Mouse (Mus musculus) midbrain, embryonic 13.5 days (tissue): ENCODE data around the gene Chtop. TPM values are rescaled to one million over a fixed set of nuclear protein-coding genes. Genes with fewer than 3 reads are reported as not detected.

Experiments
- ATAC-seq: fragments of 200-750 bp; cut with Nextera tagmentation; 2 replicates; pipeline ENCODE4 v1.8.0; 2017; ENCODE audit warnings: mild to moderate bottlenecking, moderate TSS enrichment, moderate library complexity
- H3K27ac ChIP-seq: fragments of 300-500 bp; sonication (generic); 2 replicates; pipeline ENCODE4 v1.5.1; 2015; ENCODE audit warnings: inconsistent platforms, mild to moderate bottlenecking, moderate library complexity
- H3K27me3 ChIP-seq: fragments of 300-500 bp; sonication (generic); 2 replicates; pipeline ENCODE4 v1.6.1; 2015; ENCODE audit warnings: mild to moderate bottlenecking, inconsistent platforms
- H3K36me3 ChIP-seq: fragments of 300-500 bp; sonication (generic); 2 replicates; pipeline ENCODE4 v1.6.1; 2015; ENCODE audit warnings: mild to moderate bottlenecking, inconsistent platforms
- H3K4me1 ChIP-seq: fragments of 300-500 bp; sonication (generic); replicated peaks from 2 replicates; pipeline ENCODE4 v1.6.1; 2015; ENCODE audit warnings: inconsistent platforms
- H3K4me2 ChIP-seq: fragments of 300-500 bp; sonication (generic); replicated peaks from 2 replicates; pipeline ENCODE4 v1.6.1; 2015; ENCODE audit warnings: moderate library complexity, mild to moderate bottlenecking, inconsistent platforms
- H3K4me3 ChIP-seq: fragments of 300-500 bp; sonication (generic); replicated peaks from 2 replicates; pipeline ENCODE4 v1.5.1; 2015; ENCODE audit warnings: mild to moderate bottlenecking, inconsistent platforms
- H3K9ac ChIP-seq: fragments of 300-500 bp; sonication (generic); replicated peaks from 2 replicates; pipeline ENCODE4 v1.6.1; 2015; ENCODE audit warnings: mild to moderate bottlenecking, inconsistent platforms
- H3K9me3 ChIP-seq: fragments of 300-500 bp; sonication (generic); 2 replicates; pipeline ENCODE4 v1.6.1; 2016; ENCODE audit warnings: mild to moderate bottlenecking, inconsistent platforms
- WGBS: fragments of 180-500 bp; shearing (Covaris S2); methylation state at CpG from one replicate; pipeline ENCODE4 v1.1.7; 2015; 5-methylcytosine and 5-hydroxymethylcytosine counted together
- polyA plus RNA-seq: library from polyadenylated mRNA; unstranded; fragments of >200 nt; fragmentation: Nextera tagmentation; extraction: Ambion mirVana; gene quantifications from 2 replicates; pipeline ENCODE4 v1.2.1, GENCODE M21; 2015

Gene Chtop
- 205 and 212 TPM in 2 replicates for polyA plus RNA-seq

DNA sequence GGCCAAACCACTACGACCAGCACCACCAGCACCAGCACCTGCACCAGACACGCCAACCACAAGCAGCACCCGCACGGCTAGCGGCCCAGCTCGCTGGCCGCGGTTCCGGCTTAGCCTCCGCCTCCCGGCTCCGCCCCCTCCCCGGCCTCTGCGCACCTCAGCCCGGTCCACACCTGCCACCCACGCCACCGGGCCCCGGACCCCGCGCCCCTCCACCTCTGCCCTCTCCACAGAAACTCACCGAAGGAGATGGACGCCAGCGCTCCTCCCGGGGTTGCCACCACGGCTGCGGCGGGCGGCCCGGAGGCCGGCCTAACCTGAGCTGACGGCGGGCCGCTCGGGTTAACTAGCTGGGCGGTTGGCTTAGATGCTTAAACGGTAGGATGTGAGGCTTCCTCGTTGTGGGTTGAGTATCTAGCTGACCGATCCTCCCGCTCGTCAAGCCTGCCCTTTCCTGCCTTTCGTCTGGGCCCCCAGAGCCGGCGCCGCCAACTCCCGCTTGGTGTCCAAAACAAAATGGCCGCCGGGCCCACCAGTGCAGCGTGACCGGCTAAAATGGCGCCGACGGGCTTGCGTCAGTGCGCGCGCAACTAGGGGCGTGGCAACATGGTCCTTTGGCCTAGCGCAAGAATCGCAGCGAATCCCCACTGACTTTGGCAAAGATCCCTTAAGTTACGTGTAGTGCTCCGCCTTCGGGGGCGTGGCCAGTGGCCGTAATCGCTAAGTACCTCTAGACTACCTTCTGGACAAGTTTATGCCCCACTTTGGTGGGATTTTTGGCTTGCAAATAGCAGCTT lies at the start of gene Chtop:
TSS of gene Chtop (minus strand) at position 549 of the 797 bp plus-strand sequence.
- Histone ChIP-seq H3K36me3 (peaks cover 32% of the 10 kb centered on the region), H3K9me3 (no peaks in the 10 kb centered on the region), H3K4me1 (peaks cover 31% of the 10 kb centered on the region), H3K4me2 (peak within 1 kb of the TSS; percentile 77), H3K27ac (peak within 1 kb of the TSS; percentile 96), H3K4me3 (peak within 1 kb of the TSS; percentile 86), H3K9ac (peak within 1 kb of the TSS; percentile 98), H3K27me3 (peaks cover 30% of the 10 kb centered on the region)
- peak; percentile 90 for ATAC-seq
- under 1% methylated on average over 65 of the region's 66 CpGs for WGBS

DNA sequence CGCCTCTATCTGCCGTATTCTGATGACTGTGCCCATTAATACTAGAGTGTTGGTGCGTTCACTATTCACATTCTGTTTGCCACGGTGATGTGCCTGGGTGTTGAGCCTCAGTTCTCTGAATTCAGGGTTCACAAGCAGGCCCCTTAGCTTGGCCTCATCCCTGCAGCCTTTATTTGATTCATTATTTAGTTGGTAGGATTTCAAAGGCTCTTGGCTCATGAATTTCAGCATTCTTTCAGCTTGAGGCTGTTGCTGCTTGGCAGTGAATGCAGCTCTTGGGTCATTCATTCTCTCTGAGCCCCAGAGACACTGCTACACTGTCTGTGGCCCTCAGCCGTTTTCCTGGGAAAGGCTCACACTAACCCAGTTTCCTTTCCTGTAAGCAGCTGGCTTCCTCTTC lies 46.7 kb upstream of the Chtop start:
- peak; percentile 80 for ATAC-seq
- Histone ChIP-seq H3K9ac (no peak overlapping the region), H3K4me3 (no peak overlapping the region), H3K4me1 (peaks cover 4% of the 10 kb centered on the region; the same call in 1 of the 2 replicates), H3K9me3 (no peaks in the 10 kb centered on the region), H3K27ac (no peak overlapping the region), H3K36me3 (no peaks in the 10 kb centered on the region), H3K27me3 (no peaks in the 10 kb centered on the region), H3K4me2 (no peak overlapping the region)
- 29% methylated on average over 5 of the region's 5 CpGs for WGBS

DNA sequence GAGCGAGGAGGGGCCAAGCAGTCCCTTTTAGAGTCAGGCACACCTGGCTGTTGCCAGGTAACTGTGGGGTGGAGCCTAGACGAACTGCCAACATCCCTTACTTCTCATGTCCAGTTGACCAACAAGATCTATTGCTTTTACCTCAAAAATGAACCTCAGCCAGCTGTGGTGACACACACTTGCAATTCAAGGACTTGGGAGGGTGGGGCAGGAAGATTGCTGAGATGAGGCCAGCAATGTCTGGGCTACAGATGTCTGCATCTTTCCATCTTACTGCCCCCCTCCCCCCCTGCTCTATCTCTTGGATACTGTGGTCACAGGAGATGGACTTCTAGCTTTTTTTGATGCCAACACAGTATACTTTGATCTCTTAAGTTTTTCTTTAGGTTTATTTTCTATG lies 42.9 kb upstream of the Chtop start:
- Histone ChIP-seq H3K27ac (no peak overlapping the region), H3K9me3 (no peaks in the 10 kb centered on the region), H3K9ac (no peak overlapping the region), H3K4me2 (no peak overlapping the region), H3K27me3 (no peaks in the 10 kb centered on the region), H3K36me3 (no peaks in the 10 kb centered on the region), H3K4me1 (peaks cover 4% of the 10 kb centered on the region; the same call in 1 of the 2 replicates), H3K4me3 (no peak overlapping the region)
- no peak for ATAC-seq
- 86% methylated on average over 2 of the region's 2 CpGs for WGBS

DNA sequence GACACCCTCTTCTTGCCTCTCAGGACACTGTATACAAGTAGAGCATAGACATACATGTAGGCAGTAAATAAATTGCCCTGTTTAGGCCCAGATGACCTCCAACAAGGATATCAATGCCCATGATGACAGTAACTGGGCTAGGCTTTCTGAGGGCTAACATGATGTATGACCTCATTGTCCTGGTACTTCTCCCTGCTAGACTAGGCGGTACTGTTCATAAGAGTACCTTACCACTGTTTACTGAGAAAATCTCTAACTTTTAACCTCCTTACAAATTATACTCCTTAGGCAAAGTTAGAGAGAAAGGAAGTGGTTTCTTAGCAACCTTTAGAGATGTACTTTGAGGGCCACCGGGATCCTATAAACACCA lies 41.1 kb upstream of the Chtop start:
- Histone ChIP-seq H3K4me2 (no peak overlapping the region), H3K27ac (no peak overlapping the region), H3K4me3 (no peak overlapping the region), H3K9me3 (no peaks in the 10 kb centered on the region), H3K36me3 (no peaks in the 10 kb centered on the region), H3K9ac (no peak overlapping the region), H3K4me1 (no peaks in the 10 kb centered on the region), H3K27me3 (no peaks in the 10 kb centered on the region)
- ATAC-seq, result no peak
- WGBS, result 90% methylated on average over 2 of the region's 2 CpGs

DNA sequence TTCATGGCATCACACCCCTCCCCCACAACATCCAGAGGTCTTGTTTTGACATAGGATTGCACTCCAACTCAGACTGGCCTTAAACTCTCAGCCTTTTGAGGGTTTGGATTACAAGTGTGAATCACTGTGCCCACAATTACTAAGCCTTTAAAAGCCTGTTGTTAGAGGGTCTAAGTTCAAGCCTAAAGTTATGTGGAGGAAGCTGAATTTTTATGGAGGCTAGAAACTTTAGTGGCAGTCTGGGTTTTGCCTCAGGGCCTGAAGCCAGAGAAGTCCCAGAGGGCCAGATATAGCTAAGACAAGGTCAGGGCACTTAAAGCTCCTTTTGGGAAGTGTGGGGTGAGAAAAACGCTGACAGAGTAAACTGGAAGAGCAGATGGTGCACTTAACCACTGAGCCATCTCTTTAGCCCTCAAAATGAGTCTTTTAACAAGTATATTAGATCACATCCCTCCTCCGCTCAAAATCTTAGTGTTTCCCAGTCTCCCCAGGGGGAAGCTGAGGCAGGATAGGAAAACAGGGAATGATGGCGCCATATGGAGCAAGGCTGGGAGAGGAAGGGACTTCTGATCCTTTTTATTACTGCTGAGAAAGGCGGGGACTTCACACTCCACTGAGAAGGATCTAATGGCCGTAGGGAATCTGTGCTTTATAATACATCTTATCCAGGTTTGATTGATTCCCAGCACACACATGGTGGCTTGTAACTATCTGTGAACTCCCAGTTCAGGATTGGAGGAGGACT lies 40.5 kb upstream of the Chtop start:
- H3K4me3 ChIP-seq, result no peak overlapping the region
- ATAC-seq, result no peak
- H3K4me2 ChIP-seq, result no peak overlapping the region
- no peaks in the 10 kb centered on the region for H3K36me3 ChIP-seq
- no peaks in the 10 kb centered on the region for H3K4me1 ChIP-seq
- H3K27ac ChIP-seq, result no peak overlapping the region
- no peaks in the 10 kb centered on the region for H3K27me3 ChIP-seq
- H3K9me3 ChIP-seq, result no peaks in the 10 kb centered on the region
- WGBS, result 63% methylated on average over 5 of the region's 5 CpGs
- no peak overlapping the region for H3K9ac ChIP-seq

DNA sequence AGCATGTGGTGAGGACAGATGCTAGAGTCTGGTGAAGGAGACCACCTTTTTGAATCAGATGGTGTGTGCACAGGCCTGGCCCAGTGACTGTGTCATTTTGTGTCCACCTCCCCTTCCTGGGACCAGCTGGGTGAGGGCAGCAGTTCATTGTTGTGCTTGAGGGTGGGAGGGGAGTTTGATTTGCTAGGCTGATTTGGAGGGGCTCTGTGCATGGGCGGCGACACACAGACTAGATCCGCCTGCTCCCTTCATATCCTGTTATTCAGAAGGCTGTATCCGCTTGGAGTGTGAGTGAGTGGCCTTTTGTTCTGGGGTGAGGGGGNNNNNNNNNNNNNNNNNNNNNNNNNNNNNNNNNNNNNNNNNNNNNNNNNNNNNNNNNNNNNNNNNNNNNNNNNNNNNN lies 31.6 kb upstream of the Chtop start:
- WGBS, result 16% methylated on average over 4 of the region's 4 CpGs
- peak; percentile 76 for ATAC-seq
- H3K4me2 ChIP-seq, result peak overlapping the region; percentile 20

DNA sequence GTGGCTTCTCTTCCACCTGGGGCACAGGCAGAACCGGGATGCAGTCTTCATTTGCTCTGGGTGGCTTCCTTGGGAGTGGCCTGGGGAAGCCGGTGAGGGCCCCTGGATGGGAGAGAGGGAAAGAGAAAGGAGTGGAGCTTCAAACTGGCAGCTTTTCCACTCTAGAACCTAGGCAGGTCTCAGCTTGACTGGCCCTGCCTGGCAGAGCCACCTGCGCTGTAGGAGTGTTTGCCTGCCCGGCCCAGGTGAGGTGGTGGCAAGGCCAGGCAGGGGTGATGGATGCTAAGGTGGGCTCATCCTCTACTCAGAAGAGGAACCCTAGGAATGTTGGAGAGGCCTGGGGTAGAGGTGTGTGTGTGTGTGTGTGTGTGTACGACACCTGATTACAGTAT lies 28.6 kb upstream of the Chtop start:
- peaks cover 13% of the 10 kb centered on the region for H3K4me1 ChIP-seq
- 92% methylated on average over 5 of the region's 5 CpGs for WGBS
- no peak for ATAC-seq

More for the DNA sequence above, 31.6 kb upstream of the Chtop start:
- H3K9ac ChIP-seq, result peak overlapping the region; percentile 11; the same call in 1 of the 2 replicates
- 0 out of 2 replicates have a peak overlapping the region, but pooled peaks have one; percentile 39 for H3K27ac ChIP-seq
- H3K36me3 ChIP-seq, result no peaks in the 10 kb centered on the region
- H3K27me3 ChIP-seq, result no peaks in the 10 kb centered on the region
- no peaks in the 10 kb centered on the region for H3K9me3 ChIP-seq
- H3K4me1 ChIP-seq, result peaks cover 13% of the 10 kb centered on the region
- H3K4me3 ChIP-seq, result no peak overlapping the region

DNA sequence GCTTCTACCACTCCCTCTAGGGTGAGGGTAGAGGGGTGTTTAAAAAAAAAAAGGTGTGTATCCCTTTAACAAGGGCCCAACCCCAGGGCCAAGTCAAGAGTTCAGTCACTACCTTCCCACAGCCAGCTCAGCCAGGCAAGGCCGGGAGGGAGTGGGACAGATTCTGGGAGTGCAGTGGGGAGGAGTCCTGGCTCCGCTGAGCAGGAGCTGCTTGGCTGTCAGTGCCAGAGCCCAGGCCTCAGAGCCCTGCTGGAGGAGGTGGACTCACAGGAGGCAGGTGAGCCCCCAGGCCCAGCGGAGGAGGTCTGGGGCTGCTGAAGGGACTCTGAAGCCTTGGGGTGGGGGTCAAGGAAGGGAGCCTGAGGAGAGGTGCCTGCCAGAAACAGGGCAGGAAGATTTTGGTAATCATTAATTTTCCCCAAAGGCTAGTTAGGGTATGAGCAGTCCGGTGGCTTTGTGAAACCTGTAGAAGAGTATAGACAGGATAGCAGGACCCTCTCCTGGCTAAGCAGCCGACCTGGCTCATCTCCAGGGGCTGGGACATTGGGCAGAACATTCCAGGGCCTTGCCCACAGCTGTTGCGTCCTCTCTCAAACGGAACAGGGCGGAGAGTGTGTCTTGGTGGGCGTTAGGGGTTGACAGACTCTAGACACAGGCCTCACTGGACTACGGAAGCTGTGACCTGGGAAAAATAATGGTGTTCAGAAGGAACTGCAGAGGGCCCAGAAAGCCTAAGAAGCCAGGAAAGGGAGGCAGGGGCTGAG lies 28.0 kb upstream of the Chtop start, which contains the start of gene S100a16:
TSS of gene S100a16 (plus strand) at position 114 of the 764 bp plus-strand sequence.
- H3K27me3 ChIP-seq, result no peaks in the 10 kb centered on the region
- H3K27ac ChIP-seq, result no peak within 1 kb of the TSS
- H3K36me3 ChIP-seq, result no peaks in the 10 kb centered on the region
- H3K9me3 ChIP-seq, result no peaks in the 10 kb centered on the region
- ATAC-seq, result no peak
- peaks cover 13% of the 10 kb centered on the region for H3K4me1 ChIP-seq
- H3K4me2 ChIP-seq, result no peak within 1 kb of the TSS
- H3K4me3 ChIP-seq, result no peak within 1 kb of the TSS
- H3K9ac ChIP-seq, result no peak within 1 kb of the TSS
- 46% methylated on average over 10 of the region's 10 CpGs for WGBS

More for the DNA sequence above, 28.6 kb upstream of the Chtop start:
- H3K27ac ChIP-seq, result no peak overlapping the region
- H3K9me3 ChIP-seq, result no peaks in the 10 kb centered on the region
- H3K4me3 ChIP-seq, result no peak overlapping the region
- no peak overlapping the region for H3K9ac ChIP-seq
- H3K27me3 ChIP-seq, result no peaks in the 10 kb centered on the region
- no peak overlapping the region for H3K4me2 ChIP-seq
- H3K36me3 ChIP-seq, result no peaks in the 10 kb centered on the region

DNA sequence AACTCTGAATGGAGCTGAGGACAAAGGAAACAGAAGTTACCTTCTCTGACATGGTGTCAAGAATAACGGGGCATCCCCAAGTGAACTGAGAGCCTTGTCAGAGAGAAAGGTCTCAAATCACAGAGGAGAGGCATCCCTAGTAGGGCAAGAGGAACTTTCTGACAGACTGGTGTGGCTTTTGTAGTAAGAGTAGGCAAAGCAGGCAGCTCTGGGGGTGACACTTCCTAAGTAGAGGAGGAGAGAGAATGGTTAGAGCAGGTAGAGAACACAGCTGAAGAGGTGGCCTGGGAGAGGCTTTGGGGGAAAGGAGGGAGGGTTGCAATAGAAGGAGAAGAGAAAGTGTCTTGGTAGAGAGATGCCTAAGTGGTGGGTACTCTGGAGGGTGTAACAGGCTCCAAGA lies 26.1 kb upstream of the Chtop start:
- no peaks in the 10 kb centered on the region for H3K9me3 ChIP-seq
- H3K9ac ChIP-seq, result no peak overlapping the region
- 77% methylated on average over 1 of the region's 1 CpGs for WGBS
- H3K27me3 ChIP-seq, result no peaks in the 10 kb centered on the region
- H3K4me2 ChIP-seq, result no peak overlapping the region
- H3K4me3 ChIP-seq, result no peak overlapping the region
- H3K36me3 ChIP-seq, result no peaks in the 10 kb centered on the region
- no peaks in the 10 kb centered on the region for H3K4me1 ChIP-seq
- no peak overlapping the region for H3K27ac ChIP-seq
- ATAC-seq, result no peak

DNA sequence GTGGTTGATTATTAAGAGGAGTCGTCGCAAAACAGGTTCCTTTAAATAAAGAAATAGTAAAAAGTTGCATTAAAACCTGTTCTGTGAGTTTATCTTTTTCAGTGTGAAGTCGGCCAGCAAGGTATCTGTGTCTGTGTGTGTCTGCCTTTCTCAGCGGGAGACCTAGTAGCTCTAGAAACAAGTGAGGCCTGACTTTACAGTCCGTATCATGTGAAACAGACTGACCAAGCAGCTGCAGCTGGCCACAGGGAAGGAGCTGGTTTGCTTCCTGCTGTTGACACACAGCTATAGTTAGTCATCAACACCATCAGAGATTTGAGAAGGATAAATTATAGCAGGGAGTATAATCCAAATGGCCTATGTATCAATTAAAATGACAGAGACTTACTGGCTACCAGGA lies 22.4 kb upstream of the Chtop start:
- H3K4me3 ChIP-seq, result no peak overlapping the region

DNA sequence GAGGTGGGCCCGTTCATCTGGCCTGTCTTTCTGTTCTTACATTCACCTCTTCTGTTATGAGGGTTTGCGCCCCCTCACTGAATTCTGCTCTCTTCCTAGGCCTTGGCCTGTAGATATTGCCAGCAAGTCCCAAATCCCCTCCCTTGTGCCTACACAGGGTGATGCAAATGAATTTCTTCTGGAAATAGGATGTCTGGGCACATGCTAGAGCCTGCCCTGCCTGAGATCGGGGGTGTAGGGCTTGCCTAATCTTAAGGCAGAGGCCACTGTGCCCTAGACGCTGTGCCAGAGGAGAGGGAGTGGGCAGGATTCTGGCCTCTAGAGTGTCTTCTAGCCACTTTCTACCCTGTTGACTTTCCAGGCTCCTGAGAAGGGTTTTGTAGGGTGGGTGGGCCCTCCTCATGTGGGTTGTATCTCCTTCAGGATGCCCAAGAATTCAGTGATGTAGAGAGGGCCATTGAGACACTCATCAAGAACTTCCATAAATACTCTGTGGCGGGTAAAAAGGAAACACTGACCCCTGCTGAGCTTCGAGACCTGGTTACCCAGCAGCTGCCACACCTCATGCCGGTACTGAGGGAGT lies 18.1 kb upstream of the Chtop start:
- no peak overlapping the region for H3K4me3 ChIP-seq
- no peaks in the 10 kb centered on the region for H3K4me1 ChIP-seq
- ATAC-seq, result no peak
- H3K27me3 ChIP-seq, result no peaks in the 10 kb centered on the region
- H3K36me3 ChIP-seq, result no peaks in the 10 kb centered on the region
- H3K9ac ChIP-seq, result no peak overlapping the region
- no peaks in the 10 kb centered on the region for H3K9me3 ChIP-seq
- H3K27ac ChIP-seq, result no peak overlapping the region
- 90% methylated on average over 7 of the region's 7 CpGs for WGBS
- no peak overlapping the region for H3K4me2 ChIP-seq

More for the DNA sequence above, 22.4 kb upstream of the Chtop start:
- Histone ChIP-seq H3K27ac (no peak overlapping the region), H3K4me2 (no peak overlapping the region), H3K9me3 (no peaks in the 10 kb centered on the region), H3K27me3 (no peaks in the 10 kb centered on the region), H3K4me1 (no peaks in the 10 kb centered on the region), H3K9ac (no peak overlapping the region), H3K36me3 (no peaks in the 10 kb centered on the region)
- WGBS, result 71% methylated on average over 5 of the region's 5 CpGs
- no peak for ATAC-seq
